Mouse (Mus musculus): ENCODE results near the gene Sorcs2.
"Not testable (repeated sequence)": the region's sequence is repeated elsewhere in the genome, so short reads cannot be mapped to it uniquely, and the experiment has no call there.

Gene Sorcs2

DNA sequence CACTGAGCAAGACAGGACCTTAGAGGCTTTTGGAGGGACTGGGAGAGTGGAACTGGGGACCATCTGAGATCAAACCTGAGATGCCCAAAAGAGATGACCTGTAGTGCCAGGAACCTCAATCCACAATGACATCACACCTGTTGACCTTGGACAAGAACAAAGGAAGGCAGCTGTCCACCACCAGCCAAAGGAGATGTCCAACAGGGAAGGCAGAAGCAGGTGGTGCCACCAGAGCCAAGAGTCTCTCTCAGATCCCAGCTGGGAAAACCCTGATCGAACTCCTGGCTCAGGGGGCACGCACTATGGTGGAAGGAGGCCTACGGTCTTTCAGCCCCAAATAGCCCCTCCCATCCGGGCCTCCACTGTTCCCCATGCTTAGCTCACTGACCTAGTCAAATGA is 6.2 kb downstream of the Sorcs2 start:
- DNase-seq (ENCODE audit: inconsistent ontology term), result no peak

DNA sequence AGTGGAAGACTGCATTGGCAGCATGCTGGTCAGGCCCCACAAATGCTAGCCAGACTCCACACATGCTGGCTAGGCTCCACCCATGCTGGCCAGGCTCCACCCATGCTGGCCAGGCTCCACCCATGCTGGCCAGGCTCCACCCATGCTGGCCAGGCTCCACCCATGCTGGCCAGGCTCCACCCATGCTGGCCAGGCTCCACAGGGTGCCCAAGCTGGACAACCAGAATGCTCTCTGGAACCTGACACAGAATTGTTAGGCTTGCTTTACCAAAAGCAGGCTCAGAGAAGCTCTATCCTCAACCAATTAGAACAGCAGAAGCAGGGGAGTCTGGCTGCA is 7.4 kb downstream of the Sorcs2 start:
- not testable (repeated sequence) for DNase-seq (ENCODE audit: inconsistent ontology term)

DNA sequence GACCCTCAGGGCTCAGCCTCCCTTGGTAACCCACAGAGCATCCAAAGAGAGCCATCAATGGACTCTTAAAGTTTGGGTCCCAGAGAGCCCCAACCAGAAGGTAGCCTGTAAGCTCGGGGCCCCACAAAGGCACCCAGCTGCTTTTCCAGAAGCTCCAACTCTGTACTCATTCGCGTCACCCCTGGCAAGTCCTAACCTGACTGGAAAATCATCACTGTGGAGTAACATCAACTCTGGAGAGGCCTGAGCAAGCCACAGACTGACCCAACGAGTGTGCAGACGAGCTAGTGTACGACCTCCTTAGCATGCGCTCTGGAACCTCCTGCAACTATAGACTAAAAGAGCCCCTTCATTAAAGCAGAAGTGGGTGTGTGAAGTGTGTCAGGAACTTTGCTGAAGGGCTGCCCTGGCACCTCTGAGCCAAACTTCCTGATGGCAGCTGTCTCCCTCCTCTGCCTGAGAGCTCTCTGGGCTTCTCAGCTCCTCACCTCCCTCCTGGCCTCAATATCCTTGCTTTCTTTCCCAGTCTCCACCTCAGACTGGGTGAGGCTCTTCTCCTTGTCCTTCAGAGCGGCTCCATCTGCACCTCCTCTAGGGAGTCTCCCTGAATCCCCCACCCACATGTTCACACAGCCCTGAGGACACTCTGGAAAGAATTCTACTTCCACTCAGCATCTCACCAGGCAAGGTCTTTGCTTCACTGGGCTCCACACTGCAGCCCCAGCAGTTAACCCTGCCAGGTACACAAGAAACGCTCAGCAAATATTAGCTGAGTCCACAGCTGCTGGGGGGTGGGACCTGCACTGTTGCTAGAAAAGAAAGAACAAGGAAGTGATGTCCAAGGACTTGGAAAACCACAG is 8.0 kb downstream of the Sorcs2 start:
- DNase-seq (ENCODE audit: inconsistent ontology term), result peak; percentile 36

DNA sequence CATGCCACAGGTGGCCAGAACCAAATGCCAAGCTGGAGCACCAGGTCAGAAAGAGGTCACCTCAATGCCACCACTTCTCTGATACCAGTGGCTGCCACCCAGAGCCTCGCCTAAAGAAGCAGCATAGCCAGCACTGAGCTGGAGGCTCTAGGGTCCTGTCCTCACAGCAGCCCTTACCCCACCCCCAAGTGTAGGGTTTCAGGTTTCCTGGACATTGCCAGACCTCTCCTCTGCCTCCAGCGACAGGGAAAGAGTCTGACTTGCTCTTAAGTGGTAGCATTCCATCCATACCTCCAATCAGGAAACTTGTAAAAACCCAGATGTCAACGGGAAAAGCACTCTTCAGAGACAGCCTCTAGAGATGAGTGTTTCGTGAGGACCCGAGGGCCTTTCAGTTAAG is 12.9 kb downstream of the Sorcs2 start:
- peak; percentile 62 for DNase-seq (ENCODE audit: inconsistent ontology term)

DNA sequence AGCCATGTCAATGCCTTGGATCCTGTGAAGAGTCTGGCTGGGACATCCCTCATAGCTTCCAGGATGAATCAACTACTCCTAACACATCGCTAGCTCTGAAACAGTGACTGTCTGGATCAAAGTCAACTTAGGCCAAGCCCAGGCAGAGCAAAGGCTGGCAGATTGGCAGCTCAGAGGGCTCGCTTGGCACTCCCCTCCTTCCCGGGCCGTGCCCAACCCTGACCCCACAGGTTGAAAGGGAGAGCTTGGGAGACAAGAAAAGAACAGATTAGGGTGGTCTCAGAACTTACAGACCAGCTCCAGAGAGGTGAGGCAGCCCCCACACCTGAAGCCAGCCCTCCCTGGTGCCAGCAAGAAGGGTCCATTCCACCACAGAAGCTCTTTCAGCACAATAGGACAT is 14.5 kb downstream of the Sorcs2 start:
- peak; percentile 24 for DNase-seq (ENCODE audit: inconsistent ontology term)

DNA sequence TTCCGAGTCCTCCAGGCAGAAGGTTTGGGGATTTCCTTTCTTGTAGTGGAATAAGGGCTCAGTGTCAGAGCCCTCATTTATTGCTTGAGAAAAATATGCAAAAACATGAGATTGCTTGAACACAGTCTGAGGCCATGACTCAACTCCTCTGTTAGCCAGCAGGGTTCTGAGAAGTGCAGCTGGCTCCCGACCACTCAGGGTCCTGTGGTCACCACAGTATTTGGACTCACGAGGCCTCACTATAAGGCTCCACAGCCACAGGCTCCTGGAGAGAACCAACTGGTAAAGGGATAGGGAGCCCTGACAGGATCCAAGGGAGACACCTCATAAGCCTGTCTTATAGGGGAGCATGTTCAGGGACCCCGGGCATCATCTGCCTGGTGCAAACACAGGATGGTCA is 15.2 kb downstream of the Sorcs2 start:
- peak; percentile 61 for DNase-seq (ENCODE audit: inconsistent ontology term)

- DNase-seq (ENCODE audit: inconsistent ontology term), result no peak
Observed at GRCm38 (mm10) chr5:36382134-36382693, 15.7 kb downstream of the Sorcs2 start.

DNA sequence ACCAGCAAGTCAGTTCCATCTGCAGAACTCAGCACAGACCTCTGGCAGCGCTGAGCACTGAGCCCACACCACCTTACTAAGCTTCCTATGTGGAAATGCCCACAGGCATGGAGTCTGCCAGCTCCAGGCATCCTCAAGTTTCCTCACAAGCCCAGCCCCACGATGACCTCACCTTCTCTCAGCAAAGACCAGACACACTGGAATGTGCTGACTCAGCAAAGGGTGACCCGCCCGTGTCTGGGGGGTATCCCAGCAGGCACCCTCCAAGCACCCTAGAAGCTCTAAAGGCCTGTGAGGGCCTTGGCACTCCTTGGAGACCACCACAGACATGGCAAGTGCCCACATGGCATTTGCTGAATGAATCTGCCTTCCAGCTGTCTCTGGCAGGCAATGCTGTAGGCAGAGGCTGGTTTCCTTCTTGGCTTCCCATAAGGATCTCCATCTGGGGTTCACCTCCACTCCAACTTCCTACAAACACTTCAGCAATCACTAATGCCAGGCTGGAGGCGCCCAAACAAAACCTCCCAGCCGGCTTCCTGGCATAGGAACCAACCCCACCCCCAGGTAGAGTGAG is 17.9 kb downstream of the Sorcs2 start:
- peak; percentile 87 for DNase-seq (ENCODE audit: inconsistent ontology term)

DNA sequence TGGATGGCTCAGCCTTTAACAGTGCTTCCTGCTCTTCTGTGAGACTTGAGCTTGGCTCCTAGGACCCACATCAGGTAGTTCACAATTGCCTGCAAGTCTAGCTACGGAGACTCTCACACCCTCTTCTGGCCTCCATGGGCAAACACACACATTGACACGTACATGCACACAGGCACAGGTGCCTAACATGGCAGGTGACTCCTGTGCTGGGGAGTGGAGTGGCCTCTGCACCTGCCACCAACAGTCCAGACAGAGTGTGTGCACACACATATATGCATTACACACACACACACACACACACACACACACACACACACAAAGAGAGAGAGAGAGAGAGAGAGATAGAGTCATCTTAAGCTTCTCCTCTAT is 19.6 kb downstream of the Sorcs2 start:
- DNase-seq (ENCODE audit: inconsistent ontology term), result no peak

GRCm38 (mm10) chr5:36377456-36378369 is 20.2 kb downstream of the Sorcs2 start:
- peak; percentile 22 for DNase-seq (ENCODE audit: inconsistent ontology term)

DNA sequence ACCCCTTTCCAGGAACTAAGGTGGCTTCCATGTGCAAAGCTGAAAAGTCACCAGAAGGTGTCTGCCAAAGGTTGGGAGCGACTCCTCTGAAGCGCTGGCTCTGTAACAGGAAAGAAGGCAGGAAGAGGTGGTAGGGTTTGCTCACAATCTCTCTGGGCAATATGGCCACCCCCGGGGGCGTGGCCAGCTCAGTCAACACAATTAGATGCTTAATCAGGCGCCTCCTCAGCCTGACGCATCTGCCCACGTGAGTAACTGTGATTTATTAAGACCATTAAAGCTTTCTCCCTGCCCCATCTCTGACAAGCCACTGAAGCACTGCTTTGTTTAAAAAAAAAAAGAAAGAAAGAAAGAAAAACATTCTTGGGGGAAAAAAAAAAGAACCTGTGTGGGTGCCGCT is 22.1 kb downstream of the Sorcs2 start:
- DNase-seq (ENCODE audit: inconsistent ontology term), result peak; percentile 76

DNA sequence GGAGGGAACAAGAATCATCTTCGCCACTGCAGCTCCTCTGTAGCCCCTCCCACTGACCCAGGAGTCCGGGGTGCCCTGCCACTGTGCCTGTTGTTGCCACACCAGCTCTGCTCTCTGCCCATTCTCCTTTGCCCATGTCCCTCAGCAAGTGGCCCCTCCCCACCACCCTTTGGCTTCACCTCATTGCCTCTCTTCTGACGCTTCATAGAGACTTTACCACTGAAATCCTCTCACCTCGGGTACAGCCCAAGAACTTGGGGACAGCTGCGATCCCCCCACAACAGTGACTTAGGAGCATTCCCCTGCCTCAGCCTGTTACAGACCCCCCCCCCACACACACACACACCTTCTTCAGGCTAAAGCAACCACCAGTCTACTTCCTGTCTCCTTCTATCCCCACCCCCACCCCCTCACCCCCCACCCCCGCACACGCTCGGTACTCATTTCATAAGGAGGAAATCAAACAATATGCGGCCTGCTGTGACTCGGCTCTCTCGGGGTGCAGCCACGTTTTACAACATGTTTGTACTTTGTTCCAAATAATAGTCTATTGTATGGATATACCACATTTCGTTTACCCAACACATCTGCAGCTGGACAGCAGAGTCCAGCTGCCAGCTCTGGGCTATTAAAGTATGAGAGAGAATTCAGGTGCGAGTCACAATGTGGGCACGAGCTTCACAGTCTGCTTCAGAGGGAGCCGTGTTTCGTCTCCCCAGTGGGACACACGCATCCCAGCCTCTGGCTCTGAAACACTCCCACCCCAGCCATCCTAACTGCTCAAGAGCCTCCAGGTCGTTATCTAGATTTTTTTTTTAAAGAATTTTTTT is 23.5 kb downstream of the Sorcs2 start:
- DNase-seq (ENCODE audit: inconsistent ontology term), result peak; percentile 27

DNA sequence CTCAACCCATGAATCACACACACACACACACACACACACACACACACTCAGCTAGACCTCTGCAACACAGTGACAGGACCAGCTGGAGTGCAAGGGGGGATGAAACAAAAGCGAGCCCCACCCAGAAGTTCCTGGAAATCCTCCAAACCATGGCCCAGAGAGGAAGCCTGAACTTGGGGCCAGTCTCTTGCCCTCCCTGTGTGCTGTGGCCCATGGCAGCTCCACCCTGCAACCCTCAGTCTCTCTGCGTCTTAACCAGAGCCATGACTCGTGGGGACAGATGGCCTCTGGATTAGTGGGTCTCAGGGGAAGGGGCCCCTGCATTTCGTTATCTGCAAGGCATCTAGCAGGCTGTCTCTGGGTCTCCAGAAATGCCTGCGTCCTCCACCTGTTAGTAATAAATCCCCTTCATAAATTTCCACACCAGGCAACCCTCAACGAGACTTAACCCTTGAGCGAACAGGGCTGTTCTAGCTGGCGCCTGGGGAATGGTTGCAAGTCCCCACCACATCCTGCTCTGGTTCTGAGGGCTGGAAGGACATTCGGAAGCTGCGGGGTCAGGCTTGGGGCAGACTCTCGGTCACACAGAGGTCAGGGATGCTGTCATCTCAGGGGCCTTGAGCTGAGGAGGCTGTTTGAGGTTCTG is 24.6 kb downstream of the Sorcs2 start:
- peak; percentile 22 for DNase-seq (ENCODE audit: inconsistent ontology term)

- no peak for DNase-seq (ENCODE audit: inconsistent ontology term)
Observed at GRCm38 (mm10) chr5:36371731-36372130, 26.2 kb downstream of the Sorcs2 start.

GRCm38 (mm10) chr5:36369261-36369684 is 28.7 kb downstream of the Sorcs2 start:
- peak; percentile 68 for DNase-seq (ENCODE audit: inconsistent ontology term)

DNA sequence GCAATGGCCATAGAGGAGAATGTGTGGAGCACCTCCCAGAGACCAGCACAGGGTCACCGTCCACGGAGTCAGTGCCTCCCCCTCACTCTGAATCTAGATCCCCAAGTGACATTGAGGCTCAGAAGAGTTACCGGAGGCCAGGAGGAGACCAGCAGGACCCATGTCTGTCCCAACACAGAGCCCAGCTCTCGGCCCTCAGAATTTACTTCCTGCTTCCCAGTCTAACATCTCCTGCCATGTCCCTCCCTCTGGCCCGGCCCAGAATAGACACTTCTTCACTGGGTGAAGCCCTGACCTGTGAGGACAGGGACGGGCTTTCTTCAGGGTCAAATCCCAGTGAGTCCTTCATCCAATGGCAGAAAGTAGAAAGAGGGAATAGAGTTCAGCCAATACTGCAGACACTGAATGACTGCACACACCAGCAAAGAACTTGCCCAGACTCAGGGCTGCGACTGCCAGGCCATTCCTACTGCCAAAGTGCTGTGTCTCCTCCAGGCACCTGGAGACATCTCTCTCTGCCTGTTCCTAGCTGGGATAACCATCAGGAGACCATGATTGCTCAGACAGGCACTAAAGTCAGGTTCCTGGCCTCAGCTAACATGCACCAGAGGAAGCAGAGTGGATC is 29.3 kb downstream of the Sorcs2 start:
- no peak for DNase-seq (ENCODE audit: inconsistent ontology term)

GRCm38 (mm10) chr5:36367911-36368310 is 30.0 kb downstream of the Sorcs2 start:
- no peak for DNase-seq (ENCODE audit: inconsistent ontology term)

DNA sequence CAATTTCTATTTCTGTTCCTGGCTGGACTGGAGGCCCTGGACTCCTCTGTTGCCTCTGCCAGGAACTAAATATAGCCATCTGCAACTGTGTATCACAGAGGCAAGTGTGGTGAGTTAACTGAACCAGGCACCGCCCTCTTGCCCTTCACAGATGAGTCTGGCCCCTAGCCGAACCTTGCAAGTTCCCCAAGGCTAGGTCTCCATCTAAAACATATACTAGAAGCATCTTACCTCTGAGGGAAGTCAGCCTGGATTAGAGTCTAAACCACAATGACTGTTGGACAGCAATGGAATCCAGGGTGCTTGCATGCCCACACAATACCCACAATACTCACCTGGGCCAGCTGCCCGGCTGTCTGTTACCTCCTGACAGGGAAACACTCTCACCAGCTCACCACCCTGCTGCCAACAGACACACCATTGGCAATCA is 30.7 kb downstream of the Sorcs2 start:
- DNase-seq (ENCODE audit: inconsistent ontology term), result no peak

GRCm38 (mm10) chr5:36361749-36362148 is 36.2 kb downstream of the Sorcs2 start:
- DNase-seq (ENCODE audit: inconsistent ontology term), result no peak

- DNase-seq (ENCODE audit: inconsistent ontology term), result no peak
Observed at GRCm38 (mm10) chr5:36360343-36360742, 37.6 kb downstream of the Sorcs2 start.
